Mouse (Mus musculus) CH12.LX (cell line): Measurements from ENCODE around the gene Gm20388.

Experiments
- BHLHE40 ChIP-seq: IDR thresholded peaks from 2 replicates; pipeline ENCODE4 v1.6.1; 2011; ENCODE audit warnings: mild to moderate bottlenecking, low read depth, low read length, improper control_type of control experiment
- CTCF ChIP-seq, 2 experiments: IDR thresholded peaks in 1 of 2; conservative IDR thresholded peaks in 1 of 2; 2 replicates each; pipeline ENCODE4 v1.5.1; 2011 to 2012; ENCODE audit warnings: low read depth in 2 of 2, low read length in 2 of 2, improper control_type of control experiment in 1 of 2, inconsistent platforms in 1 of 2, mild to moderate bottlenecking in 1 of 2, moderate library complexity in 1 of 2
- E2F4 ChIP-seq: IDR thresholded peaks from 2 replicates; pipeline ENCODE4 v1.6.1; 2011; ENCODE audit warnings: low read depth, low read length, improper control_type of control experiment; ENCODE audit not compliant: insufficient replicate concordance
- EP300 ChIP-seq: IDR thresholded peaks from 2 replicates; pipeline ENCODE4 v1.6.1; 2011; ENCODE audit warnings: low read length, improper control_type of control experiment
- ETS1 ChIP-seq: conservative IDR thresholded peaks from 2 replicates; pipeline ENCODE4 v1.6.1; 2012; ENCODE audit warnings: low read depth, mild to moderate bottlenecking, inconsistent platforms, low read length, improper control_type of control experiment, moderate library complexity
- JUND ChIP-seq: conservative IDR thresholded peaks from 2 replicates; pipeline ENCODE4 v1.6.1; 2011; ENCODE audit warnings: low read depth, low read length, improper control_type of control experiment
- MXI1 ChIP-seq: IDR thresholded peaks from 2 replicates; pipeline ENCODE4 v1.6.1; 2011; ENCODE audit warnings: mild to moderate bottlenecking, low read depth, low read length, improper control_type of control experiment
- MYC ChIP-seq: IDR thresholded peaks from 2 replicates; pipeline ENCODE4 v1.6.1; 2011; ENCODE audit warnings: low read depth, mild to moderate bottlenecking, improper control_type of control experiment, low read length
- POLR2A ChIP-seq: IDR thresholded peaks from 2 replicates; pipeline ENCODE4 v1.6.1; 2011; ENCODE audit warnings: low read depth, mild to moderate bottlenecking, improper control_type of control experiment, low read length
- TBP ChIP-seq: conservative IDR thresholded peaks from 2 replicates; pipeline ENCODE4 v1.6.1; 2011; ENCODE audit warnings: low read depth, low read length, improper control_type of control experiment
- TCF12 ChIP-seq: IDR thresholded peaks from 2 replicates; pipeline ENCODE4 v1.6.1; 2014; ENCODE audit warnings: low read depth, mild to moderate bottlenecking, inconsistent platforms, low read length, improper control_type of control experiment
- USF1 ChIP-seq: IDR thresholded peaks from 2 replicates; pipeline ENCODE4 v1.6.1; 2014; ENCODE audit warnings: low read depth, mild to moderate bottlenecking, inconsistent platforms, low read length, improper control_type of control experiment
- ZC3H11A ChIP-seq: IDR thresholded peaks from 2 replicates; pipeline ENCODE4 v1.6.1; 2012; ENCODE audit warnings: low read depth, mild to moderate bottlenecking, inconsistent platforms, low read length, improper control_type of control experiment
- ZKSCAN1 ChIP-seq: IDR thresholded peaks from 2 replicates; pipeline ENCODE4 v1.6.1; 2012; ENCODE audit warnings: low read depth, inconsistent platforms, low read length, improper control_type of control experiment, borderline replicate concordance

DNA sequence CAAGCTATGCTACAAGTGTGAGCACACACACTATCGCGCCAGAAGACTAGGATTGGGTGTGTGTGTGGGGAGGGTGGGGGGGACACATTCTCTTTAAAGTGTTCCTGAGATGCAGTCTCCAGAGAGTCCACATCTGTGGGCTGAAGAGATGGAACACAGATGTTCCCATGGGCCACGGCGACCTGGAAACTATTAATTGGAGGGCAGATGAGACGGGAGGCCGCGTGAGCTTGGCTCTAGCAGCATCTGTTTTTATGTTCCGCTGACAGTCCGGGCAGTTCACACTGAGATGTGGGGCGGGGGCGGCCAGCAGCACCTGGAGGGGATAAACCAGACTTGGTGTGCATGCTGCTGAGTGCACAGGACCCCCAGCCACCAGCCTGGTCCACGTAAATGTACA, 2247.0 kb downstream of the Gm20388 start:
- TF ChIP-seq POLR2A: no peak
- TF ChIP-seq CTCF (conservative IDR thresholded peaks at IDR 0.05 in 1 of 2, IDR thresholded peaks at IDR 0.05 in 1 of 2; ENCODE audit: low read depth in 2 of 2, low read length in 2 of 2): no peak
- TF ChIP-seq USF1: no peak
- no peak for TF ChIP-seq E2F4
- no peak for TF ChIP-seq TBP
- no peak for TF ChIP-seq EP300
- no peak for TF ChIP-seq ZKSCAN1
- TF ChIP-seq MXI1: no peak
- no peak for TF ChIP-seq MYC
- TF ChIP-seq TCF12: no peak
- TF ChIP-seq ETS1: no peak
- TF ChIP-seq JUND: no peak
- TF ChIP-seq BHLHE40: no peak
- TF ChIP-seq ZC3H11A: no peak
